Mouse (Mus musculus) forebrain, embryonic 11.5 days (tissue): Measurements from ENCODE around the gene Tnip2. TPM values are rescaled to one million over a fixed set of nuclear protein-coding genes. Genes with fewer than 3 reads are reported as not detected.

Experiments used
- ATAC-seq: fragments of 200-750 bp; cut with Nextera tagmentation; replicated peaks from 2 replicates; pipeline ENCODE4 v1.8.0; 2017; ENCODE audit warnings: moderate TSS enrichment; ENCODE audit not compliant: low FRiP score
- DNase-seq: peaks from one replicate; pipeline ENCODE4 v3.0.0-alpha.2; 2017; ENCODE audit warnings: low spot score
- H3K27ac ChIP-seq: fragments of 300-500 bp; sonication (generic); 2 replicates; pipeline ENCODE4 v1.5.1; 2014; ENCODE audit warnings: low read depth, low read length
- H3K27me3 ChIP-seq: fragments of 300-500 bp; sonication (generic); 2 replicates; pipeline ENCODE4 v1.6.1; 2014; ENCODE audit warnings: mild to moderate bottlenecking, low read length, mixed read lengths; ENCODE audit not compliant: control insufficient read depth, insufficient read depth
- H3K36me3 ChIP-seq: fragments of 300-500 bp; sonication (generic); 2 replicates; pipeline ENCODE4 v1.6.1; 2014; ENCODE audit warnings: mild to moderate bottlenecking, low read length, moderate library complexity, mixed read lengths; ENCODE audit not compliant: control insufficient read depth, insufficient read depth
- H3K4me1 ChIP-seq: fragments of 300-500 bp; sonication (generic); replicated peaks from 2 replicates; pipeline ENCODE4 v1.6.1; 2014; ENCODE audit warnings: low read length, mixed read lengths; ENCODE audit not compliant: control insufficient read depth, insufficient read depth
- H3K4me2 ChIP-seq: fragments of 300-500 bp; sonication (generic); 2 replicates; pipeline ENCODE4 v1.6.1; 2014; ENCODE audit warnings: low read depth, mild to moderate bottlenecking, low read length, moderate library complexity, mixed read lengths; ENCODE audit not compliant: severe bottlenecking
- H3K4me3 ChIP-seq: fragments of 300-500 bp; sonication (generic); 2 replicates; pipeline ENCODE4 v1.5.1; 2014; ENCODE audit warnings: low read depth, low read length
- H3K9ac ChIP-seq: fragments of 300-500 bp; sonication (generic); 2 replicates; pipeline ENCODE4 v1.6.1; 2014; ENCODE audit warnings: low read length
- H3K9me3 ChIP-seq: fragments of 300-500 bp; sonication (generic); 2 replicates; pipeline ENCODE4 v1.6.1; 2016; ENCODE audit warnings: low read length, mixed read lengths; ENCODE audit not compliant: control insufficient read depth
- WGBS: fragments of 180-500 bp; shearing (Covaris S2); extraction: QIAGEN DNeasy Blood & Tissue Kit; methylation state at CpG from one replicate; pipeline ENCODE4 v1.1.7; 2014; 5-methylcytosine and 5-hydroxymethylcytosine counted together
- polyA plus RNA-seq: library from polyadenylated mRNA; unstranded; fragments of >200 nt; fragmentation: Nextera tagmentation; extraction: Ambion mirVana; gene quantifications from 2 replicates; pipeline ENCODE4 v1.2.1, GENCODE M21; 2014

Tnip2 gene
- 5.3 and 5.6 TPM in 2 replicates for polyA plus RNA-seq

DNA sequence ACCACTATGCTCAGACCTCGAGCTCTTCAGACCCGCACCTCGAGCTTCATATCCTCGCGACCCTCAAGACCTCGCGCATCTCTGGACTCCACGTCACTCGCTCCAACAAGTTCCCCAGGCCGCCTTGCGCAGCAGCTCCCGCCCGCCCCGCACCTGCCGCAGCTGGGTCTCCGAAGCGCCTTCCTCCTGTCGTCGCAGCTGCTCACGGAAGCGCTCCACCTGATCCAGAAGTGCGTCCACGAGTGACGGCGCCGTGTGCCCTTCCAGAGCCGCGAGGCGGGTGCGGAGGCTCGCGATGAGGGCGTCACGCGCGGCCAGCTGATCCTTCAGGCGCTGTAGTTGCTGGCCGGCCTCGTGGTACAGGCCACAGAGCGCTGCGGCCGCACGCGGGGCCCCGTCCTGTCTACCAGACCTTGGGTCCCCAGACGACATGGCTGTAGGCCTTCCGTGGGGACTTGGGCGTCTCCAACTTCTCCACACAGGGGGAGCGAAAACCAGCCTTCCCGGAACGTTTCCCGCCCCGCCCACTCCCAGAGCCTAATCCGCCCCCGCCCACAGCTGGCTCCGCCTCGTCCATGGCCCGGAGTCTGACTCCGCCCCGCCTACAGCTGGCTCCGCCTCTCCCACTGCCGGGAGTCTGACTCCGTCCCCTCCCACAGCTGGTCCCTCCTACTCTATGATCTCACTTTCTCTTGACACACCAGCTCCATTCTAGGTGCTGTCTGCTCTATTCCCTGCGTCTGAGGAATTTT is at the start of gene Tnip2:
TSS of gene Tnip2 (minus strand) at position 526 of the 752 bp plus-strand sequence.
- 1% methylated on average over 64 of the region's 64 CpGs for WGBS

DNA sequence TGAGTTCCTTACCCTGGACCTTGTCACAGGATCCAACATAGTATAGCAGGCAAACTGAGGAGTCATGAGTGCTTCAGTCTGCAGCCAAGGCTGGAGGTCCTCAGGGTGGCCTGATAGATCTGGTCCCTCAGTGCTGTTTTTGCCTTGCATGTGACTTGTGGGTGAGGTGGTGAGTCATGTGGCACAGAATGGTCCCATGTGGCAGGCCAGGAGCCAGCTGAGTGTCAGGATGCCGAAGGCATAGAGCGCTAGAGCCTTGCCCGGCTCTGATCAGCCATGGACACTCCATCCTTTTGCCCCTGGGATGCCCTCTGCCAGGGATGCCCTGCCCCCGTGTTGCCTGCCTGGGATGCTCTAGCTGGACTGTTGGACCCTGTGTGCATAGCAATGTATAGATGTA is 38.0 kb upstream of the Tnip2 start:
- whole genome bisulfite sequencing, result 96% methylated on average over 4 of the region's 4 CpGs
- Histone ChIP-seq H3K9ac (no peak overlapping the region), H3K4me1 (peaks cover 5% of the 10 kb centered on the region; the same call in 1 of the 2 replicates), H3K4me3 (no peak overlapping the region), H3K4me2 (no peak overlapping the region), H3K27me3 (no peaks in the 10 kb centered on the region), H3K36me3 (peaks cover 3% of the 10 kb centered on the region), H3K27ac (no peak overlapping the region), H3K9me3 (no peaks in the 10 kb centered on the region)
- no peak for DNase-seq
- no peak for ATAC-seq

More for the DNA sequence above, at the start of gene Tnip2:
- Histone ChIP-seq H3K27ac (no peak within 1 kb of the TSS), H3K4me3 (peak within 1 kb of the TSS; percentile 61), H3K9ac (peak within 1 kb of the TSS; percentile 69), H3K4me1 (no peaks in the 10 kb centered on the region), H3K27me3 (0 out of 2 replicates have a peak, but pooled peaks cover 3% of the 10 kb centered on the region), H3K36me3 (no peaks in the 10 kb centered on the region), H3K9me3 (no peaks in the 10 kb centered on the region), H3K4me2 (peak within 1 kb of the TSS; percentile 99)
- peak; percentile 95 for ATAC-seq
- peak; percentile 97 for DNase-seq

DNA sequence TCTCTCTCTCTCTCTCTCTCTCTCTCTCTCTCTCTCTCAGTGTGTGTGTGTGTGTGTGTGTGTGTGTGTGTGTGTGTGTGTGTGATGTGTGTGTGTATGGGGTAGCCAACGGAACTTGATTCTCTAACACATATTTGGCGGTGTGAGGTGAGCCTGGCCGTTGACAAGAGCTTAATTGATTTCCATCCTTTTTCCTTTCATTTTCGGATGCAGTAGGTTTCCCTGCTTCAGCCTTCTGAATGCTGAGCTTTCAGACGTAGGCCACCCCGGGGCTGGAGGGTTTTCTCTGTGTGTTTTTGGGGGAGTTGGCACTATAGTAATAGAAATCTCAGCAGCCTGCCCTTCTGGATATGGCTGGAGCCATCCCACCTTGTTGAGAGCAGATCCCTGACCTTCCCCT is 36.5 kb upstream of the Tnip2 start:
- ATAC-seq (no peak), DNase-seq (no peak)
- Histone ChIP-seq H3K4me2 (peak overlapping the region; percentile 79), H3K4me1 (peaks cover 5% of the 10 kb centered on the region; the same call in 1 of the 2 replicates), H3K27me3 (no peaks in the 10 kb centered on the region), H3K36me3 (no peaks in the 10 kb centered on the region; the same call in none of the 2 replicates), H3K4me3 (peak overlapping the region; percentile 84), H3K9me3 (no peaks in the 10 kb centered on the region), H3K27ac (no peak overlapping the region), H3K9ac (peak overlapping the region; percentile 97)
- 12% methylated on average over 6 of the region's 6 CpGs for WGBS

DNA sequence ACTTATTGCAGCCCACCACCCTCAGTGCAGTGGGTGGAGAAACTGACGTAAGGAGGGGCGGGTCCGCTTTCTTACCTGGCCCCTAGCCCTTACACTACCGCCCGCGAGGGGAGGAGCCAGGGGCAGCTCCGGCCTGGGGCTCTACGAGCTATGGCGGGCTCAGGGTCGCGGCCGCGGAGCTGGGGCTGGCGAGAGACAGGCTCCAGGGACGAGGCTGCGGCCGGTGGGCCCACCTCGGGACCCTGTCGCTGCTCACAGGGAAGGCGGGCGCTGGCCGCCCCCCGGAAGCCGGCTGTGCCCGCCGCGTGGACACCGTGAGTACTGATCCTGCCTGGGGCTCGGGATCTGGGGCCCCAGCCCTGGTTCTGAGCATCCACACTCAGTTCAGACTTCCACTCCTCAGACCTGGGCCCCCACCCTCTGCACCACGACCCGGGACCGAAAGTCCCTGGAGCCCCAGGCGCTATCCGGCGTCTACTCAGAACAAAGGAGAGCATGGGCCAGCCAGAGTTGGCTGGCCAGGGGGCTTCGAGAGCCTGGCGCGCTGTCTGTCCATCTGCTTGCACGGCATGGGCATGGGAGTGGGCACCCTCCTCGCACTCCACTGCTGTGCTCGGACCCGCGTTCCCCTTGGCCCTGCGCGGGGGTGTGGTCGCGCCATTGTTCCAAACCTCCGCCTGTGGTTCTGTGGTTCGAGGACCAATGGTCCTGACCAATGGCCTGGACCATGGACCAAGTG is 35.9 kb upstream of the Tnip2 start:
- Histone ChIP-seq H3K9me3 (no peaks in the 10 kb centered on the region), H3K4me2 (peak overlapping the region; percentile 79), H3K27me3 (no peaks in the 10 kb centered on the region), H3K4me1 (peaks cover 5% of the 10 kb centered on the region; the same call in 1 of the 2 replicates), H3K36me3 (no peaks in the 10 kb centered on the region; the same call in none of the 2 replicates), H3K4me3 (peak overlapping the region; percentile 84), H3K9ac (peak overlapping the region; percentile 97), H3K27ac (peak overlapping the region; percentile 46; the same call in 1 of the 2 replicates)
- under 1% methylated on average over 49 of the region's 49 CpGs for WGBS
- ATAC-seq (peak; percentile 91), DNase-seq (peak; percentile 84)

DNA sequence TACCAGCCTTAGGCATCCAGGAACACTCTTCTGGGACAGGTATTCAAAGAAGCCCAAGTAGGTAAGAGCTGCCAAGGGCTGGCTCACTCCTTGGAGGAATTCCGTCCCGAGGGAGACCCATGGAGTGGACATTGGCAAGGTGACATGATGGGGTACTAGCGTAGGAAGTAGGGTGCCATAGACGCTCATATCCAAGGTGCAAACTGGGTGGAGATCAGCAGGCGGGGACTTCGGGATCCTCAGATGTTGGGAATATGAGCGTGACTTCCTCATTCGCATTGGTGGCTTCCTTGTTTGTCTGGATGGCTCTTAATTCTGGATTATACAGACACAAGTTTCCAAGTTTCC is 35.3 kb upstream of the Tnip2 start:
- WGBS, result 26% methylated on average over 8 of the region's 8 CpGs
- Histone ChIP-seq H3K4me3 (peak overlapping the region; percentile 84), H3K4me2 (peak overlapping the region; percentile 79), H3K27ac (no peak overlapping the region), H3K4me1 (peaks cover 5% of the 10 kb centered on the region; the same call in 1 of the 2 replicates), H3K9ac (peak overlapping the region; percentile 97), H3K27me3 (no peaks in the 10 kb centered on the region), H3K9me3 (no peaks in the 10 kb centered on the region), H3K36me3 (no peaks in the 10 kb centered on the region; the same call in none of the 2 replicates)
- ATAC-seq (peak; percentile 33; the same call in 1 of the 2 replicates), DNase-seq (no peak)

DNA sequence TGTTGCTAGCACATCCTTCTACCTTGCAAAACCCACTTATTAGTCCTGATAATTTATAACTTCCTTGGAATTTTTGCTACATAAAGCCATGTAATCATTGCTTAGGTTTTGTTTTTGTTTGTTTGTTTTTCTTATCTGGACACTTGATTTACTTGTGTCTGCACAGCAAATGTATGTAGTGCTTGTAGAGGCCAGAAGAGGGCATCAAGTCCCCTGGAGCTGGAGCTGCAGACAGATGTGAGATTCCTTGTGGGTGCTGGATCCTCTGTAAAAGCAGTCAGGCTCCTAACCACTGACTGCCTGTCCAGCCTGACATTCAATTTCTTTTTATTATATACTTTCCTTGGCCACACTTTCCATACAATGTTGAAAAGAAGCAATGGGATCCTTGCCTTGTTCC is 33.6 kb upstream of the Tnip2 start:
- H3K4me3 ChIP-seq, result no peak overlapping the region
- H3K4me1 ChIP-seq, result peaks cover 5% of the 10 kb centered on the region; the same call in 1 of the 2 replicates
- no peak overlapping the region for H3K27ac ChIP-seq
- DNase-seq, result no peak
- H3K9ac ChIP-seq, result no peak overlapping the region
- H3K4me2 ChIP-seq, result no peak overlapping the region
- H3K27me3 ChIP-seq, result no peaks in the 10 kb centered on the region
- no peaks in the 10 kb centered on the region for H3K9me3 ChIP-seq
- H3K36me3 ChIP-seq, result no peaks in the 10 kb centered on the region; the same call in none of the 2 replicates
- ATAC-seq, result no peak

DNA sequence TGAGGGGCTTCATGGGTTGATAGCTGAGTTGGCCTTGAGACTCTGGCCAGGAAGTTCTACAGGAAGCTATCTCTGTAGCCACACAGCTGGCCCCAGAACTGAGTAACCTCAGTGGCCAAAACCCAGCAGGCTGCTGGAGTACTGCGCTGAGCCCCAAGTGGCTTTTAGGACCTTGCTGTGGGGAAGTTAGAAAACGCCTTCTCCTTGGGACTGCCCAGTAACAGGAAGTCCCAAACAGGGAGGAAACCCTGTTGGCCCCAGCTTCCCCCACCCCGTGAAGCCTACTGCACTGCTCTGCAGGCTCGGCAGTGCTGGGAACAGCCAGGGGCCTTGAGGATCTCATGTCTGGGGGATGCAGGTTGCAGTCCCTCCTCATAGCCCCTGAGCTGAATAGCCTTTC is 29.3 kb upstream of the Tnip2 start:
- no peaks in the 10 kb centered on the region for H3K4me1 ChIP-seq
- H3K27ac ChIP-seq, result no peak overlapping the region
- no peak for DNase-seq
- H3K36me3 ChIP-seq, result no peaks in the 10 kb centered on the region
- no peak overlapping the region for H3K9ac ChIP-seq
- 61% methylated on average over 4 of the region's 4 CpGs for WGBS
- H3K4me3 ChIP-seq, result no peak overlapping the region
- H3K4me2 ChIP-seq, result no peak overlapping the region
- H3K9me3 ChIP-seq, result no peaks in the 10 kb centered on the region
- ATAC-seq, result no peak
- H3K27me3 ChIP-seq, result no peaks in the 10 kb centered on the region

DNA sequence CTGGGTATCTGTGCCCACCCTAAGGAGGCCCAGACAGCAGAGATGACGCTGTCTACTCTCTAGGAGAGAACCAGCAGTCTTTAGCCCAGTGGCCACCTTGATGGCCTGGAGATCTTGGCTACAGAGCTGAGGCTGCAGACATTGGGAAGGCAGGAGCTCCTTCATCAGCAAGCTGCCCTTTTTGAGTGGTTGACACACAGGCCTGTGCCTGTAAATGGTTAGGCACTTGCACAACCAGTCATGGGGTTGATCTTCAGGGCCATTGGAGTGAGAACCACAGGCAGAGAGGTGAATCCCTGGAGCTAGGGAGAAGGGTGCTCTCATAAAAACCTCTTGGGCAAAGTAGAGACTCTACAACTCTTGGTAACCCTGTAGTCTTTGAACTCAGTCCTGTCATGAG is 28.4 kb upstream of the Tnip2 start:
- WGBS, result 57% methylated on average over 1 of the region's 1 CpGs
- Histone ChIP-seq H3K27me3 (no peaks in the 10 kb centered on the region), H3K27ac (no peak overlapping the region), H3K9me3 (no peaks in the 10 kb centered on the region), H3K4me2 (no peak overlapping the region), H3K9ac (no peak overlapping the region), H3K4me1 (no peaks in the 10 kb centered on the region), H3K36me3 (no peaks in the 10 kb centered on the region), H3K4me3 (no peak overlapping the region)
- ATAC-seq (no peak), DNase-seq (no peak)
